Mouse (Mus musculus) T-helper 2 cell (primary cell): ENCODE results near the gene Il4.

ENCODE experiments used
- in situ Hi-C: fragments of 300-600 bp; cut with MboI, MseI; formaldehyde crosslinking; loops from one replicate; pipeline ENCODE4 v1.15.1; 2025; ENCODE audit warnings: high pct_unique_total_duplicates

Gene Il4

GRCm38 (mm10) chr11:53624124-53624523 is 5.7 kb upstream of the Il4 start:
- in situ Hi-C loops: loop anchor here (5.0 kb wide), 1 partner anchor 37 kb away; no protein-coding TSS in a partner anchor

- in situ Hi-C loops: loop anchor here (5.0 kb wide), 1 partner anchor 36 kb away; no protein-coding TSS in a partner anchor
Observed at GRCm38 (mm10) chr11:53623573-53623972, 5.1 kb upstream of the Il4 start.

GRCm38 (mm10) chr11:53622440-53622806 is 4.0 kb upstream of the Il4 start:
- in situ Hi-C loops: loop anchor here (5.0 kb wide), 1 partner anchor 35 kb away; no protein-coding TSS in a partner anchor

DNA sequence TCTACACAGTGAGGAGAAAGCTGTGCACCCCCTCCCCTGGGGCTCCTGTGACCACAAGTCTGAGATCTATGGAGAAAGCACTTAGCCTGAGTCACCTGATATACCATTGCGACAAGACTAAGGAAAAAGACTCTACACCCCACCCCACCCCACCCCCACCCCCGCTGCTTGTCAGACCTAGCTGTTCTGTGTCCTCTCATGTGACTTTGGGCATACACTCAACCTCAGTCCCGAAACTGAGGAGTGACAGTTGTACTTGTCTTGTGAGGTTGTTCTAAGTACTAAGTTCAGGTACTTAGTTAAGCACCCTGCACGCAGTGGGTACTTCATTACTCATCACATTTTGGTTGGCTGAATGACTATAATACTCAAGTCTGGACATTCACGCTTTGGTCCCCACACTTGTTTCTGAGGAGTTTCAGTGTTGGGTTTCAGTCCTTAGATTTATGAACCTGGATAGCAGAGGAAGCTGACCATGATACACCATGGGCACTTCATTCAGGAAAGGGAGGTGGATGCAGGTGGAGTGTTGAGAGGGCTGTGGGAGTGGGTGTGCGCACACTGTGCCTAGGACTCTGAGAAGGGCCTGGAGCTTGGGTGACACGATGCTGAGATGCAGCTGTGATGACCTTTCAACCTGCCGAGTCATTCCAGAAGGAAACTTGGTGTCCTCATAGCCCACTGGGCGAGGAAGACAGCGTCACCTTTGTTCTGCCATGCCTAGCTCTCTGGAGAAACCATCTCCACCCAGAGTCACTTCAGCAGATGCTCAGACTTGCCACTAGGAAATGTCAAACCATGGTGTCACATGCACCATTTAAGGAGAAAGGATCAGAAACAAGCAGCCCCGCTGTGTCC is 3.3 kb upstream of the Il4 start:
- in situ Hi-C loops: loop anchor here (5.0 kb wide), 1 partner anchor 35 kb away; no protein-coding TSS in a partner anchor

DNA sequence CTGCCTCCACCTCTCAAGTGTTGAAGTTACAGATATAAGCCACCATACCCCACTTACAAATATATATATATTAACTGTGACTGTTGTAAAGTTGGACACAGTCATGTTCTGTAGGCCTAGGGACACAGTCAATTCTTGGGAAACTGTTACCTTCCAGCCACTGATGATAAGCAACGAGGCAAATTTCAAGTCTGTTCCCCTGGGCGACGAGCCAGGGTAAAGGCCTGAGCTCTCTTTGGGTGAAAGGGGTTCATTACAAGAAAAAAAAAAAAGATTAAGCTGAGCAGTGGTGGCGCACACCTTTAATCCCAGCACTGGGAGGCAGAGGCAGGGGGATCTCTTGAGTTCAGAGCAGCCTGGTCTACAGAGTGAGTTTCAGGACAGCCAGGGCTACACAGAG is 1.6 kb upstream of the Il4 start:
- in situ Hi-C loops: loop anchor here (5.0 kb wide), 1 partner anchor 33 kb away; no protein-coding TSS in a partner anchor

DNA sequence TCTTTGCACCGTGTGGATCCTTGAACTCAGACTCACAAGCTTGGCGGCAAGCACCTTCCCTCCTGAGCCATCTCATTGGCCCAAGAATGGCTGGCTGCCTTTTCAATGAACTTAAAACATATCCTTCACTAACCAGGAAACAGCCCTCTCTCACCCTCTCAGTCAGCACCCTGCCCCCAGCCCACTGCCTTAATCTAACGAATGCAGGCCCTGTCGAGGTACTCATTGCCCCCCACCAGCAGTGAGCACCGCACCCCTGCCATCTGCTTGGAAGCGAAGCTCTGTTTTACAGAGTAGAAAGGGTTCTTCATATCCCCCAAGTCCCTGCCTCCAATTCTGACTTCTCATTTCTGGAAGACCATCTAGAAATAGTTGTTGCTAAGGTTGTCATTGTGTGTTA is 959 bp upstream of the Il4 start:
- in situ Hi-C loops: no loop called here

- in situ Hi-C loops: no loop called here
Observed at GRCm38 (mm10) chr11:53617562-53618109, 833 bp downstream of the Il4 start.

DNA sequence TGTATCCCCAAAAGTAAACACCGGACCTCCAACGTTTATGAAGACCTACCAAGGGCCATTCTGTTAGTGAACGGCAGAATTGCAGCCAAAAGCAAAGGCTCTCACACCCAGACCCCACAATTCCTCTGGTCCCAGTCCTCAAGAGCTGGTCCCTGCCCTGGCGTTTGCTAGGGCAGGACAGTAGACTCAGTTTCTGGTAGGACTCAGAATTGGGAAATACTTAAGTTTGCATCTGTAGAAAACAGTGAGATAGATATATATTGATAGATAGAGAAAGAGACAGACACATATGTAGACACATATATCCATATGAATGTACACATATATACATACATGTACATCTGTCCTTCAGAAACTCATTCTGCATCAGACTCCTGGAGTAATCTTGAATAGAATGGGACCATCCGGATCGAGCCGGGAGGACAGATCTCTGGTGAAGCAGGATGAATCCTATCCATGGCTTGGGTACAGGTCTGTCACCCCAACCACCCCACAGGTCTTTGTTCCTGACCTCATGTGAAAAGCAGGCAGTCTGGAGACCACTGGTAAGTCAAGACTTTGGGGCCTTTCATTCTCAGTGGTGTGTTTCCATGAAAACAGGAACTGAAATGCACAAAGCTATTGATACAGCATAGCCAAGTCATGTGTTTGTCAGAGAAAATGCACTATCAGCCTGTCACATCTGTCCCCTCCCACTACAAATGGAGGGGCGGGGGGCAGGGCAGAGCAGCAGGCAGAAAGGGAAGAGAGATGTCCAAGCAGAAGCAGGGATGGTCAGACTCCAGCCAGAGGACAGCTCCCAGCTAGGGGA is 1.5 kb downstream of the Il4 start:
- in situ Hi-C loops: no loop called here

- in situ Hi-C loops: no loop called here
Observed at GRCm38 (mm10) chr11:53615575-53615974, 2.9 kb downstream of the Il4 start.

GRCm38 (mm10) chr11:53615172-53615571 is 3.3 kb downstream of the Il4 start:
- in situ Hi-C loops: no loop called here

GRCm38 (mm10) chr11:53609672-53610071 is 8.8 kb downstream of the Il4 start:
- in situ Hi-C loops: no loop called here

GRCm38 (mm10) chr11:53609231-53609630 is 9.2 kb downstream of the Il4 start:
- in situ Hi-C loops: no loop called here

- in situ Hi-C loops: no loop called here
Observed at GRCm38 (mm10) chr11:53605609-53606008, 12.9 kb downstream of the Il4 start.

DNA sequence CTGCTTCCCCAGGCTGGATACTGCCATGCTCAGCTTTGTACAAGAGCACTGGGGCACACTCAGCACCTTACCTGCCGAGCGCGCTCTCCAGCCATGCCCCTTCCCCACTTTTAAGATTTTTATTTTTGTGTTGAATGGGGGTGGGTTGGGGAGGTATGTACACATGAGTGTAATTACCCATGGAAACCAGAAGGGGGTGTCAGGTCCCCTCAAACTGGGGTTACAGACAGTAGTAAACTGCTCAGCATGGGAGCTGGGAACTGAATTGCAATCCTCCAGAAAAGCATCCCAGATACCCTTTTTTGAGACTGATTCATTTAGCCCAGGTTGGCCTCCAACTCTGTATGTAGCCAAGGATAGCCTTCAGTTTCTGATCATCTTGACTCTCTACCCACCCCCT is 13.5 kb downstream of the Il4 start:
- in situ Hi-C loops: no loop called here

DNA sequence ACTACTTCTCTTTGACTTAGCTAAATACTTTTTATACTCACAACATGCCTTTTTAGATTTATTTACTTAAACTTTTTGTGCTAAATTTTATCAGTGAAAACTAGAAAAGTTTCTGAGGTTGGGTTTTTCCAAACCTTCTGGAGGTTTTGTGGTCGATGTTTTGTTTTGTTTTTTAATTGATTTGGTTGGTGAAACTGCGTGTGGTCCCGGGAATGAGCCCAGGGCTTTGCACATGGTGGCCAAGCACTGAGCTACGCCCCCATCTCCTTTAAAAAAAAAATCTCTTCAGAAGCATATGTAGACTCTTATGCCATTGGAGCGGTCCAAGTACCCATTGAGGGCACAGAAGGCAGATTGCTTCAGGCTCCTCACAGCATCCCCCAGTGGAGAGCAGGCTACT is 27.4 kb downstream of the Il4 start:
- in situ Hi-C loops: no loop called here

- in situ Hi-C loops: no loop called here
Observed at GRCm38 (mm10) chr11:53590368-53590768, 28.1 kb downstream of the Il4 start.

DNA sequence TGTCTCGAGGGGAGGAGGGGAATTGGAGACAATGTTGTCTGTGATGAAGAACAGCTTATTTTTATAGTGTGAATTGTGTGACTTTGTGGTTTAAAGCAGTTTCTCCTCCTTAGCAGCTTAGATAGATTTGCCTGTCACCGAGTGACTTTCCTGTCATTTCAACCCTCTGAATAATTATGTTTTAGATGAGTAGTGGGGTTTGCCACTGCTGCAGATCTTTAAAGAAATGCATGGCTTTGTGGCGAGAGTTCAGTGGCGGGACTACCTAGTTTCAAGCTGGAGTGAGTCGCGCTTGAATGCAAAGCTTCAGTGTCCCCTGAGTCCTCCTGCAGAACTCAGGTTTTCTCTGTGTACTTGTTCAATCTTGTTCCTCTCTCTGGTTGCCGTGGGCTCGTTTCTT is 30.2 kb downstream of the Il4 start:
- in situ Hi-C loops: loop anchor here (5.0 to 10.0 kb wide), 2 partner anchors 34 to 147 kb away; no protein-coding TSS in a partner anchor

GRCm38 (mm10) chr11:53585510-53585909 is 33.0 kb downstream of the Il4 start:
- in situ Hi-C loops: loop anchor here (5.0 to 10.0 kb wide), 2 partner anchors 37 to 149 kb away; no protein-coding TSS in a partner anchor

GRCm38 (mm10) chr11:53584849-53585248 is 33.6 kb downstream of the Il4 start:
- in situ Hi-C loops: loop anchor here (5.0 to 10.0 kb wide), 2 partner anchors 37 to 150 kb away; no protein-coding TSS in a partner anchor

DNA sequence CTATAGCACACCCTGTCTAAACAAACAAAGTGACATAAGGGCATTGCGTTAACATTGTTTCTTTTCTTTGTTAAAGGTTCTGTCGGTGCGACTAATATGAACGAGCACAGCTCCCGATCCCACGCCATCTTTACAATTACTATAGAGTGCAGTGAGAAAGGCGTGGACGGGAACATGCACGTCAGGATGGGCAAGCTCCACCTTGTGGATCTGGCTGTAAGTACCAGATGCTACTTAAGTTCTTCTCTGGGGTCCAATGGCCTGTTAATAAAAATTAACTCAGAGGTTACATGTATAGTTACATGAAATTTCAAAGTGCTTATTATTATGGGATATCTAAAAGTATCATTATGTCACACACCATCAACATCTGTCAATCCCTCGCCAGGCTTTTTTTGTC is 35.3 kb downstream of the Il4 start:
- in situ Hi-C loops: loop anchor here (10.0 kb wide), 1 partner anchor 152 kb away; no protein-coding TSS in a partner anchor

DNA sequence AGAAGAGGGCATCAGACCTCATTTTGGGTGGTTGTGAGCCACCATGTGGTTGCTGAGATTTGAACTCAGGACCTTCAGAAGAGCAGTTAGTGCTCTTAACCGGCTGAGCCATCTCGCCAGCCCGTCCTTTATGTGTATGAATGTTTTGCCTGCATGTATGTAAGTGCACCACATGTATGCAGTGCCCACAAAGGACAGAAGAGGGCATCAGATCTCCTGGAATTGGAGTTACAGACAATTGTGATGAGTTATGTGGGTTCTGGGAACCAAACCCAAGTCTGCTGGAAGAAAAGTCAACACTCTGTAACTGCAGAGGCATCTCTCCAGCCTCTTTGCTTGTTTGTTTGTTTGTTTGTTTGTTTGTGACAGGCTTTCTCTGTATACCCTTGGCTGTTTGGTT is 37.9 kb downstream of the Il4 start:
- in situ Hi-C loops: loop anchor here (10.0 kb wide), 1 partner anchor 154 kb away; no protein-coding TSS in a partner anchor
